In the genomic region with DNA sequence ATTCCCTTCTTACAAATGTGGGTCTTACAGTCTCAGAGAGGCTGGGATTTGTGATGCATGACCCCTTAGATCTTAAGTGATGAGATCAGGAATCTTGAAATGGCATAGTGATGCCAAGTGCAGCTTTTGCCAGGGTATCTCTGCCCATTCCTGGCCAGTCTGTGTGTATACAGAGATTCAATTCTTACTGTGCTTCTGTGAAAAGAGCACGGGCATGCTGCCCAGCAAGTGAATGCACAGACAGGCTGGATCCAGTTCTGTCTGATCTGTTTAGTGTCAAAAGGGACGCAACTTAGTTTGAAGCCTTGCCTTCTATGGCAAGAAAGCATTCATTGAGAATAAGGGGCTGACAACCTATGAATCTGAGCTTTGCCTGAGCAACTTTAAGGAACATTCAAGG, we compare ENCODE assay signal across 10 mouse cellular contexts.
DNase-seq lines count a peak whose midpoint lies in the region; ATAC-seq lines count a peak whose summit lies in the region.
"Had no signal": no experiment of that assay in that cellular context is flagged by ENCODE, and none has a peak within 500 bp of the region (broad histone marks: within the 10 kb centered on the region; RNA-seq: fewer than 3 reads in every experiment).

No protein-coding gene starts in this region.

- H3K27ac ChIP-seq in hindbrain, embryonic 15.5 days (replicated peaks), result 0 out of 2 replicates have a peak overlapping the region, but pooled peaks have one; percentile 2
- H3K27ac ChIP-seq in hindbrain, embryonic 10.5 days, result no peak overlapping the region
- no peak overlapping the region for H3K27ac ChIP-seq in forebrain, embryonic 16.5 days (ENCODE audit: low read length)

- WGBS in hindbrain, embryonic 15.5 days, result 68% methylated on average over 2 of the region's 2 CpGs
- WGBS in hindbrain, embryonic 10.5 days, result 93% methylated on average over 2 of the region's 2 CpGs
- 44% methylated on average over 2 of the region's 2 CpGs for WGBS in forebrain, embryonic 16.5 days

- no peak overlapping the region for H3K9ac ChIP-seq in hindbrain, embryonic 15.5 days
- H3K9ac ChIP-seq in forebrain, embryonic 16.5 days (replicated peaks; ENCODE audit: low read depth, low read length), result no peak overlapping the region

- H3K36me3 ChIP-seq in hindbrain, embryonic 15.5 days, result no peaks in the 10 kb centered on the region
- H3K36me3 ChIP-seq in hindbrain, embryonic 10.5 days, result no peaks in the 10 kb centered on the region
- H3K36me3 ChIP-seq in forebrain, embryonic 16.5 days (ENCODE audit: control insufficient read depth, insufficient read depth), result no peaks in the 10 kb centered on the region

- ATAC-seq in hindbrain, embryonic 15.5 days (ENCODE audit: low FRiP score, low read depth), result peak; percentile 91
- peak; percentile 91 for ATAC-seq in forebrain, embryonic 16.5 days
- no peak for ATAC-seq in erythroblast, adult 5-6 weeks (replicated peaks; ENCODE audit: low FRiP score, poor library complexity, severe bottlenecking)

- H3K4me2 ChIP-seq in hindbrain, embryonic 15.5 days, result no peak overlapping the region
- H3K4me2 ChIP-seq in forebrain, embryonic 16.5 days (ENCODE audit: low read length), result no peak overlapping the region

- no peaks in the 10 kb centered on the region for H3K27me3 ChIP-seq in hindbrain, embryonic 15.5 days
- H3K27me3 ChIP-seq in hindbrain, embryonic 10.5 days (ENCODE audit: insufficient read depth, poor library complexity, severe bottlenecking), result no peaks in the 10 kb centered on the region
- H3K27me3 ChIP-seq in forebrain, embryonic 16.5 days (replicated peaks; ENCODE audit: control insufficient read depth, insufficient read depth, low read length), result no peaks in the 10 kb centered on the region

- DNase-seq in hindbrain, embryonic 10.5 days (ENCODE audit: low spot score), result no peak
- peak; percentile 60 for DNase-seq in cerebellum, adult 11 months
- DNase-seq in retina, adult 2 months (ENCODE audit: low read depth, low spot score), result peak; percentile 28
- DNase-seq in thymus, adult 18-20 months, result no peak
- no peak for DNase-seq in liver
- DNase-seq: heart, adult 11 months; lung, postnatal 14 days had no signal

- H3K9me3 ChIP-seq in hindbrain, embryonic 15.5 days, result no peaks in the 10 kb centered on the region
- no peaks in the 10 kb centered on the region for H3K9me3 ChIP-seq in hindbrain, embryonic 10.5 days
- no peaks in the 10 kb centered on the region for H3K9me3 ChIP-seq in forebrain, embryonic 16.5 days (ENCODE audit: control insufficient read depth, low read length)

- H3K4me3 ChIP-seq in hindbrain, embryonic 15.5 days, result no peak overlapping the region
- H3K4me3 ChIP-seq in hindbrain, embryonic 10.5 days, result no peak overlapping the region
- no peak overlapping the region for H3K4me3 ChIP-seq in forebrain, embryonic 16.5 days (replicated peaks; ENCODE audit: low read length)

- H3K4me1 ChIP-seq in hindbrain, embryonic 15.5 days (replicated peaks), result no peaks in the 10 kb centered on the region
- no peaks in the 10 kb centered on the region for H3K4me1 ChIP-seq in hindbrain, embryonic 10.5 days (replicated peaks)
- H3K4me1 ChIP-seq in forebrain, embryonic 16.5 days (replicated peaks; ENCODE audit: control insufficient read depth, insufficient read depth, low read length), result peaks cover 5% of the 10 kb centered on the region

Comparison
In these comparisons a context has a peak if more than half of its experiments do, and no peak if none do; other contexts are left out.
1. DNase-seq: peak in cerebellum, adult 11 months (single experiment) and retina, adult 2 months (single experiment); none in hindbrain, embryonic 10.5 days (single experiment), thymus, adult 18-20 months (0 of 2) and liver (single experiment).